Mouse (Mus musculus) liver, adult 2 months (tissue): ENCODE results near the gene Rap1gap2.

Experiments
- CTCF ChIP-seq: fragments of 200-500 bp; IDR thresholded peaks from 2 replicates; pipeline ENCODE4 v1.5.1; 2011; ENCODE audit warnings: low read depth, low read length, control low read depth
- POLR2A ChIP-seq: fragments of 200-500 bp; IDR thresholded peaks from 2 replicates; pipeline ENCODE4 v1.6.1; 2011; ENCODE audit warnings: low read length, control low read depth; ENCODE audit not compliant: insufficient read depth; ENCODE audit errors: extremely low read depth

- no peak for TF ChIP-seq CTCF
- TF ChIP-seq POLR2A: no peak
Measured at GRCm38 (mm10) chr11:74385674-74386073, 225.0 kb downstream of the Rap1gap2 start.
